Mouse (Mus musculus) gastrocnemius, postnatal 10 days (tissue): ENCODE results near the gene Ran. TPM values are rescaled to one million over a fixed set of nuclear protein-coding genes. Genes with fewer than 3 reads are reported as not detected.

Experiments
- DNase-seq: peaks from one replicate; pipeline ENCODE4 v3.0.0; 2021; ENCODE audit warnings: mixed read lengths
- total RNA-seq, 2 experiments: library from RNA; stranded (reverse); gene quantifications; 2 replicates each; pipeline ENCODE4 v1.2.3; 2021

Ran gene
- total RNA-seq, 2 experiments from 2014 or later: 88.5 to 91.3 TPM

- DNase-seq: no peak
These were observed 44.3 kb downstream of the Ran start for GRCm38 (mm10) chr5:129064186-129064585.

GRCm38 (mm10) chr5:129065301-129065700 lies 45.4 kb downstream of the Ran start:
- DNase-seq: no peak

- peak; percentile 48 for DNase-seq
These were observed 46.1 kb downstream of the Ran start for GRCm38 (mm10) chr5:129065946-129066345.

- DNase-seq: no peak
These were observed 46.8 kb downstream of the Ran start for GRCm38 (mm10) chr5:129066541-129067230.

- DNase-seq: no peak
These were observed 47.5 kb downstream of the Ran start for GRCm38 (mm10) chr5:129067231-129067834.

- DNase-seq: no peak
These were observed 52.0 kb downstream of the Ran start for GRCm38 (mm10) chr5:129071761-129072280.

GRCm38 (mm10) chr5:129073404-129073803 lies 53.5 kb downstream of the Ran start:
- DNase-seq: no peak

Other genes with a start within 250 kb of the Ran start
- gene Rimbp2, start 66.6 kb upstream of the Ran start, total RNA-seq: under 1 TPM; 0.07 to 0.25 TPM
- 10 to 100 TPM; 11.5 to 15.3 TPM for gene Stx2, start 11.5 kb upstream of the Ran start, total RNA-seq
- 10 to 100 TPM in 1 of 2 experiments, 1 to 10 TPM in 1; 5.8 to 10.3 TPM for gene Adgrd1, start 76.7 kb downstream of the Ran start, total RNA-seq